Mouse (Mus musculus) MEL (cell line): Measurements from ENCODE around the gene Tex2.

Source experiments
- CHD1 ChIP-seq: IDR thresholded peaks from 2 replicates; pipeline ENCODE4 v1.6.1; 2012; ENCODE audit warnings: low read depth, mild to moderate bottlenecking, inconsistent platforms, low read length, improper control_type of control experiment
- CTCF ChIP-seq, 3 experiments: IDR thresholded peaks in 2 of 3; conservative IDR thresholded peaks in 1 of 3; 2 replicates each; pipeline ENCODE4 v1.5.1; 2011 to 2012; ENCODE audit warnings: low read length in 3 of 3, low read depth in 2 of 3, mild to moderate bottlenecking in 2 of 3, improper control_type of control experiment in 1 of 3, inconsistent platforms in 1 of 3, mixed read lengths in 1 of 3, moderate library complexity in 1 of 3; ENCODE audit not compliant: control insufficient read depth in 1 of 3, insufficient read depth in 1 of 3, poor library complexity in 1 of 3, severe bottlenecking in 1 of 3
- E2F4 ChIP-seq: IDR thresholded peaks from 2 replicates; pipeline ENCODE4 v1.6.1; 2011; ENCODE audit warnings: low read depth, low read length, improper control_type of control experiment, borderline replicate concordance
- EP300 ChIP-seq, 2 experiments: IDR thresholded peaks; 2 replicates each; pipeline ENCODE4 v1.6.1; 2011; ENCODE audit warnings: improper control_type of control experiment in 2 of 2, low read length in 2 of 2, low read depth in 1 of 2, mild to moderate bottlenecking in 1 of 2
- MAFK ChIP-seq: IDR thresholded peaks from 2 replicates; pipeline ENCODE4 v1.6.1; 2011; ENCODE audit warnings: low read depth, mild to moderate bottlenecking, low read length, improper control_type of control experiment, borderline replicate concordance
- MAZ ChIP-seq: IDR thresholded peaks from 2 replicates; pipeline ENCODE4 v1.6.1; 2012; ENCODE audit warnings: low read depth, mild to moderate bottlenecking, inconsistent platforms, low read length, improper control_type of control experiment
- MEF2A ChIP-seq: IDR thresholded peaks from 2 replicates; pipeline ENCODE4 v1.6.1; 2014; ENCODE audit warnings: low read depth, mild to moderate bottlenecking, inconsistent platforms, low read length, improper control_type of control experiment; ENCODE audit not compliant: poor library complexity, insufficient replicate concordance, severe bottlenecking; ENCODE audit errors: extremely low read depth
- SMC3 ChIP-seq: IDR thresholded peaks from 2 replicates; pipeline ENCODE4 v1.6.1; 2011; ENCODE audit warnings: low read depth, low read length, improper control_type of control experiment
- TCF12 ChIP-seq: IDR thresholded peaks from 2 replicates; pipeline ENCODE4 v1.6.1; 2014; ENCODE audit warnings: low read depth, mild to moderate bottlenecking, inconsistent platforms, low read length, improper control_type of control experiment, moderate library complexity

- TF ChIP-seq CHD1 (no peak), CTCF (IDR thresholded peaks at IDR 0.05 in 2 of 3, conservative IDR thresholded peaks at IDR 0.05 in 1 of 3; ENCODE audit: control insufficient read depth in 1 of 3, insufficient read depth in 1 of 3, low read depth in 2 of 3, low read length in 3 of 3, poor library complexity in 1 of 3, severe bottlenecking in 1 of 3) (no peak), SMC3 (no peak), MEF2A (no peak), MAZ (no peak), E2F4 (no peak), EP300 (IDR thresholded peaks at IDR 0.05; ENCODE audit: low read depth in 1 of 2, low read length in 2 of 2) (no peak), TCF12 (no peak), MAFK (no peak)
Measured at GRCm38 (mm10) chr11:106512006-106512390, 101.2 kb downstream of the Tex2 start.
